In the genomic region with DNA sequence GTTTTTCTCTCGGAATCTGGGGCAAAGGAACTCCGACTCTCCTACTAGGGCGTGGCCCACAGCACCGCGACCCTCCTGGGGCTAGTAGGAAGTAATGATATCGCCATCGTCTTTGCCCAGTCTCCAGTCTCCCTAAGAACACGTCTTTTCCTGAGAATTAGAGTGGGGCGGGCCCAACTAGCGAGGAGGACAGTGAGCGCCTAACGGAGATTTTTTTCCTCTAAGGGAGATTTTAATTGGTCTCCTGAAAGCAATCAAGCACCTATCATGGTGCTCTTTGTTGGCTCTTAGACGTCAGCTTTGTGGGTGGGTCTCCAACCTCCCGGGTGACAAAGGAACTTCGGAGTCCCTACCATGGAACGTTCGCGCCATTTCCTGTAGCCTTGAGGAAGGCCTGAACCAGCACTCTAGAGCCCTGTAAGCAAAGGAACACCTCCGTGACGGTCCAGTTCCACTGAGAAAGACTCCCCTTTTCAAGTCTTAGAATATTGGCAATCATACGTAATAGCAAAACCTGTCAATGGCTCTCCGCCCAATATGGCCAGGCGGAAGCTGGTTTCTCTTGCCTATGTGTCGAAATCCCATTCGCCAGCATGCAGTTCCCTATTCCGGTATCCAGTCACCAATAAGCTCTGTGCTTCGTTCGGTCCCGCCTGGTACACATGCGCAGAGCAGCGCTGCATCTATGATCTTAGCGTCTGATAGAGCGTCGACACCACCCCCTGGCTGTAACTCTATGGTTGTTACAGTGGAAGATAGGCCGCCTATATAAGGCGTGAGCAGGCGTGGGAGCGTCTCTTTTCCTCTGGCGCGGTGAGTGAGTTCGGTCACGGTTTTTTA, we compare ENCODE assay signal across 8 mouse cellular contexts. TPM values are rescaled to one million over a fixed set of nuclear protein-coding genes. Genes with fewer than 3 reads are reported as not detected.
A peak's percentile ranks its signal among the peaks of the same experiment; 100 is the strongest.
DNase-seq lines count a peak whose midpoint lies in the region; ATAC-seq and TF ChIP-seq lines count a peak whose summit lies in the region.

A gene (plus strand): TSS at position 751 of the 840 bp plus-strand sequence.

- H3K36me3 ChIP-seq in ES-E14 (ENCODE audit: control insufficient read depth, insufficient read depth, low read length, poor library complexity, severe bottlenecking) = peaks cover 18% of the 10 kb centered on the region
- peaks cover 4% of the 10 kb centered on the region for H3K36me3 ChIP-seq in forebrain, embryonic 16.5 days (ENCODE audit: control insufficient read depth, insufficient read depth)
- H3K36me3 ChIP-seq in lung, embryonic 14.5 days (ENCODE audit: insufficient read depth) = peaks cover 10% of the 10 kb centered on the region; the same call in 1 of the 2 replicates
- peaks cover 4% of the 10 kb centered on the region for H3K36me3 ChIP-seq in thymus, adult 2 months (ENCODE audit: control insufficient read depth, insufficient read depth, low read length)

- ATAC-seq in forebrain, embryonic 16.5 days = peak; percentile 94
- ATAC-seq in lung, embryonic 14.5 days (ENCODE audit: insufficient read depth) = peak; percentile 96

- peak; percentile 82 for DNase-seq in ES-E14 (ENCODE audit: low read depth, low spot score)
- DNase-seq in cerebellum, adult 18-20 months = peak; percentile 86 to 92
- peak; percentile 83 to 87 for DNase-seq in heart, postnatal 36 days
- DNase-seq in layer of hippocampus, adult 2 months (ENCODE audit: low spot score in 2 of 2) = peak; percentile 86 to 95
- DNase-seq in lung, embryonic 14.5 days = peak; percentile 97
- peak; percentile 82 for DNase-seq in thymus, adult 2 months

- peak within 1 kb of the TSS; percentile 71 for H3K4me2 ChIP-seq in forebrain, embryonic 16.5 days (ENCODE audit: low read length)
- peak within 1 kb of the TSS; percentile 63 for H3K4me2 ChIP-seq in lung, embryonic 14.5 days

- peak within 1 kb of the TSS; percentile 98 for H3K9ac ChIP-seq in ES-E14 (ENCODE audit: insufficient read depth, low read depth, low read length, poor library complexity, severe bottlenecking)
- H3K9ac ChIP-seq in forebrain, embryonic 16.5 days (replicated peaks; ENCODE audit: low read depth, low read length) = peak within 1 kb of the TSS; percentile 66
- H3K9ac ChIP-seq in lung, embryonic 14.5 days = peak within 1 kb of the TSS; percentile 79

- in situ Hi-C loops in ES-E14 (cut with MboI; ENCODE audit: low sequenced_read_pairs in 2 of 2, unreplicated experiment in 2 of 2) = no loop called here

- no peaks in the 10 kb centered on the region for H3K9me3 ChIP-seq in ES-E14 (ENCODE audit: control insufficient read depth, insufficient read depth, low read depth, low read length)
- no peaks in the 10 kb centered on the region for H3K9me3 ChIP-seq in forebrain, embryonic 16.5 days (ENCODE audit: control insufficient read depth, low read length)
- no peaks in the 10 kb centered on the region for H3K9me3 ChIP-seq in lung, embryonic 14.5 days (ENCODE audit: low read depth, low read length)

- WGBS in forebrain, embryonic 16.5 days = 20% methylated on average over 42 of the region's 42 CpGs
- 10% methylated on average over 42 of the region's 42 CpGs for WGBS in lung, embryonic 14.5 days
- WGBS in olfactory bulb, adult 2 months = 15% methylated on average over 42 of the region's 42 CpGs
- 1% methylated on average over 42 of the region's 42 CpGs for WGBS in thymus, adult 2 months

- TF ChIP-seq POLR2A in olfactory bulb, adult 2 months (IDR thresholded peaks at IDR 0.05; ENCODE audit: insufficient read depth, low read depth, low read length) = peak; percentile 83
- TF ChIP-seq POLR2A in thymus, adult 2 months (IDR thresholded peaks at IDR 0.05; ENCODE audit: control insufficient read depth, extremely low read depth, insufficient read depth, low read length, poor library complexity) = peak; percentile 77

- H3K27me3 ChIP-seq in forebrain, embryonic 16.5 days (replicated peaks; ENCODE audit: control insufficient read depth, insufficient read depth, low read length) = no peaks in the 10 kb centered on the region
- no peaks in the 10 kb centered on the region for H3K27me3 ChIP-seq in lung, embryonic 14.5 days (ENCODE audit: insufficient read depth, low read length)
- no peaks in the 10 kb centered on the region for H3K27me3 ChIP-seq in thymus, adult 2 months (ENCODE audit: control insufficient read depth, insufficient read depth, low read length)

- H3K4me1 ChIP-seq in ES-E14 (ENCODE audit: control insufficient read depth in 2 of 2, insufficient read depth in 2 of 2, low read length in 2 of 2, poor library complexity in 1 of 2) = peaks cover 0 to 2% of the 10 kb centered on the region in 2 experiments; a peak in 1 of 4 replicates
- H3K4me1 ChIP-seq in forebrain, embryonic 16.5 days (replicated peaks; ENCODE audit: control insufficient read depth, insufficient read depth, low read length) = peaks cover 6% of the 10 kb centered on the region; the same call in 1 of the 2 replicates
- H3K4me1 ChIP-seq in lung, embryonic 14.5 days (ENCODE audit: insufficient read depth) = no peaks in the 10 kb centered on the region
- H3K4me1 ChIP-seq in olfactory bulb, adult 2 months (ENCODE audit: control insufficient read depth, insufficient read depth, low read length) = no peaks in the 10 kb centered on the region
- H3K4me1 ChIP-seq in thymus, adult 2 months (replicated peaks; ENCODE audit: control insufficient read depth, insufficient read depth, low read length) = peaks cover 3% of the 10 kb centered on the region; the same call in 1 of the 2 replicates

- peak; percentile 66 for TF ChIP-seq CTCF in layer of hippocampus, adult 2 months (conservative IDR thresholded peaks at IDR 0.05)
- TF ChIP-seq CTCF in lung, embryonic 14.5 days (IDR thresholded peaks at IDR 0.05; ENCODE audit: low read depth) = peak; percentile 54
- TF ChIP-seq CTCF in olfactory bulb, adult 2 months (IDR thresholded peaks at IDR 0.05; ENCODE audit: insufficient read depth, low read depth, low read length) = no peak
- TF ChIP-seq CTCF in thymus, adult 2 months (IDR thresholded peaks at IDR 0.05; ENCODE audit: borderline replicate concordance, control insufficient read depth, extremely low read depth, insufficient read depth, low read length, poor library complexity) = no peak

- H3K4me3 ChIP-seq in ES-E14 (ENCODE audit: insufficient read depth in 1 of 2, low read depth in 1 of 2, low read length in 2 of 2, poor library complexity in 1 of 2, severe bottlenecking in 1 of 2) = peak within 1 kb of the TSS; percentile 86 to 95
- peak within 1 kb of the TSS; percentile 44 for H3K4me3 ChIP-seq in forebrain, embryonic 16.5 days (replicated peaks; ENCODE audit: low read length)
- peak within 1 kb of the TSS; percentile 82 for H3K4me3 ChIP-seq in layer of hippocampus, adult 2 months
- H3K4me3 ChIP-seq in lung, embryonic 14.5 days (ENCODE audit: low read depth, low read length) = peak within 1 kb of the TSS; percentile 58
- peak within 1 kb of the TSS; percentile 76 for H3K4me3 ChIP-seq in olfactory bulb, adult 2 months (ENCODE audit: insufficient read depth, low read depth, low read length)
- H3K4me3 ChIP-seq in thymus, adult 2 months (ENCODE audit: control insufficient read depth, insufficient read depth, low read length) = peak within 1 kb of the TSS; percentile 80

- intact Hi-C loops in heart, postnatal 36 days (cut with DNase I) = no loop called here

- peak within 1 kb of the TSS; percentile 93 for H3K27ac ChIP-seq in ES-E14 (ENCODE audit: insufficient read depth, low read depth, low read length, poor library complexity, severe bottlenecking)
- H3K27ac ChIP-seq in forebrain, embryonic 16.5 days (ENCODE audit: low read length) = peak within 1 kb of the TSS; percentile 98
- H3K27ac ChIP-seq in layer of hippocampus, adult 2 months = peak within 1 kb of the TSS; percentile 99
- peak within 1 kb of the TSS; percentile 92 for H3K27ac ChIP-seq in lung, embryonic 14.5 days (ENCODE audit: low read depth)
- peak within 1 kb of the TSS; percentile 100 for H3K27ac ChIP-seq in olfactory bulb, adult 2 months (ENCODE audit: insufficient read depth, low read depth, low read length)
- H3K27ac ChIP-seq in thymus, adult 2 months (ENCODE audit: control insufficient read depth, insufficient read depth, low read length) = peak within 1 kb of the TSS; percentile 88

TF ChIP-seq in ES-E14, 5 proteins besides CTCF, POLR2A, EP300 and RAD21:
- TF ChIP-seq HCFC1 (IDR thresholded peaks at IDR 0.05; ENCODE audit: borderline replicate concordance, insufficient read depth, low read length) (peak; percentile 71; the same call in 1 of the 2 replicates), MAFK (IDR thresholded peaks at IDR 0.05; ENCODE audit: insufficient read depth, low read depth, low read length) (no peak), CHD2 (IDR thresholded peaks at IDR 0.05; ENCODE audit: low read depth, low read length) (peak; percentile 30; the same call in 1 of the 2 replicates), ZNF384 (IDR thresholded peaks at IDR 0.05; ENCODE audit: low read depth, low read length) (peak; percentile 72), ZC3H11A (IDR thresholded peaks at IDR 0.05; ENCODE audit: borderline replicate concordance, low read depth, low read length) (no peak)

RNA-seq across cellular contexts. Expression of the gene that starts here (rescaled TPM):
- 2,135 and 2,379 TPM in 2 replicates for total RNA-seq in ES-E14 (2012; rRNA removed)
- 482 and 489 TPM in 2 replicates for polyA plus RNA-seq in forebrain, embryonic 16.5 days (2015; fragmentation: Nextera tagmentation; extraction: Ambion mirVana)
- total RNA-seq in heart, postnatal 36 days (2021) = 100 to 1,000 TPM; 178 to 213 TPM
- 100 to 1,000 TPM; 137 to 175 TPM for total RNA-seq in layer of hippocampus, adult 2 months (2021)
- 989 and 995 TPM in 2 replicates for polyA plus RNA-seq in lung, embryonic 14.5 days (2014; fragmentation: Nextera tagmentation; extraction: Ambion mirVana)
- polyA plus RNA-seq in olfactory bulb, adult 2 months (2012; ENCODE audit: insufficient read depth, insufficient read length, low replicate concordance, missing spikeins) = not detected in 2 replicates
- 1,443 and 1,552 TPM in 2 replicates for polyA plus RNA-seq in thymus, adult 2 months (2012; rRNA removed)

Comparison
In these comparisons a context has a peak if more than half of its experiments do, and no peak if none do; other contexts are left out.
1. Peak in every context shown above with its lines: DNase-seq, ATAC-seq, H3K4me3 ChIP-seq and H3K27ac ChIP-seq.
2. CTCF ChIP-seq: peak in layer of hippocampus, adult 2 months (single experiment) and lung, embryonic 14.5 days (single experiment); none in olfactory bulb, adult 2 months (single experiment) and thymus, adult 2 months (single experiment).